Mouse (Mus musculus) thymus, adult 2 months (tissue): ENCODE measurements around the gene Nectin1.

ENCODE experiments used
- CTCF ChIP-seq: fragments of 200-500 bp; IDR thresholded peaks from 2 replicates; pipeline ENCODE4 v1.5.1; 2012; ENCODE audit warnings: mild to moderate bottlenecking, control low read depth, low read length, moderate library complexity, borderline replicate concordance; ENCODE audit not compliant: control insufficient read depth, poor library complexity, insufficient read depth; ENCODE audit errors: extremely low read depth
- POLR2A ChIP-seq: fragments of 200-500 bp; IDR thresholded peaks from 2 replicates; pipeline ENCODE4 v1.6.1; 2012; ENCODE audit warnings: mild to moderate bottlenecking, low read length, control low read depth, moderate library complexity; ENCODE audit not compliant: control insufficient read depth, poor library complexity, insufficient read depth; ENCODE audit errors: extremely low read depth

DNA sequence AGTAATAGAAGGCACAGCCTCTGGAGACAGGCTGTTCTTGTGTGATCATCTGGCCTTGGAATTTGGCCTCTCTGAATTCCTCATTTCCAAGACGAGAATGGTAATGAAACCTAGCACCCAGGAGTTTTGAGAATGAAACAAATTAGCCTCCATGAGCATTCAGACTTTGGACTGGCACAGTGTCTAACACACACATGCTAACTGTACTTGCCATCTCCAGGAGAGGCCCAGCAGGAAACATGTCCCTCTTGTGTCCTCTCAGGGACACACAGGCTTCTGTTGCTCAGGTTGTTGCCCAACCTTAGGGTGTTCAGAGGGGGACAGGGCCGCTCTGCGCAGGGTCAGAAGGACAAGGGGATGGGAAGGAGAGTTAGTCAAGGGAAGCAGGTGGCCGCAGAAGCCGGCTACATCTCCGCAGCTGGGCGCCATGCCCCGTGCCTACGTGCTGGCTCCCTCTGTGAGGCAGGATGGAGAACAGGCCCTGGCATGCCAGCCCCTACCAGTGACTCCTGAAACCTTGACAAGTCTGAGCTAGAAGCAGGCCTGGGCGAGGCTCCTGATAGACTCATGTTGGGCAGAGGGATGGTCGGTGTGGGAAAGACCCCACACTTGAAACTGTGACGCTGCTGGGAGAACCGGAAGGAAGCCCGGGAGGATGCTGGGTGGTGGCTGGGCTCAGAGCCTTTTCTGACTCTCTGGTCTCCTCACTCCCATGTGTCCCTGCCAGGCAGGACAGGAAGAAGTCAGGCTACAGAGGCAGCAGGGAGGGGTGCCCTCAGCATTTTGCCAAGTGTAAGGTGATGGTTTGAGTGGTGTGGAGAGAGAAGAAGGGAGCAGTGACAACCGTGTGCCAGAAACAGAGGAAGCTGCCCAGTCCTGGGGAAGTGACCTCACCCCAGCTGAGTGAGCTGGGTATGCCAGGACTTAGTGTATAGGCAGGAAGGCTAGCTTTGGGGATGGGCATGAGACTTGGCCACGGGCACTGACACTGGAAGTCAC lies 33.9 kb downstream of the Nectin1 start:
- TF ChIP-seq POLR2A: no peak
- no peak for TF ChIP-seq CTCF
